Comparison of ENCODE assay signal across 9 mouse cellular contexts in the genomic region with DNA sequence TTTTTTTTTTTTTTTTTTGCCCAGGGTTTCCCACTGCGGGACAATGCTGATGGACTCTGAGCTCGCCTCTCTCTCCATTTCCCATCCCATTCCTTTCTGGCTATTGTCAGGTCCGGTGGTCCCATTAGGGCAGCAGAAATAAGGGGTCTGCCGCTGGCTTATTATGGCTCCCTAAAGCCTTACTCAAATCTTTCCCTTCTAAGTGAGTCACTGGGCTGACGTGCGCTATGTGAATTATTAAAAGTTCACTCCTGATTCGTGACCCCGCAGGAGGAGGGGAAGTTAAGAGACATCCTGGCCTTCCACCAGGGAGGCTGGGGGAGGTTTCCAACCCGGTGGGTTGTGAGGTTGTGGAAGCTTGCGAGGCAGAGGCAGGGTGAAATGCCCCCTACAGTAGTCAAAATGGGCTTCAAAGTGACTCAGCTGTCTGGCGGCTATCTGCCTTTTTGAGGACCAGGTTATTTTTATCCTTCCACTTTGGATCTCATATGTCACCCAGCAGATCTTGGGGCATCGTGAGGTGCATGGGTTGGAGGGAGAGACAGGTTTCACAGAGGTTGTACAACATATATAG. TPM values are rescaled to one million over a fixed set of nuclear protein-coding genes. Genes with fewer than 3 reads are reported as not detected.
DNase-seq lines count a peak whose midpoint lies in the region; ATAC-seq and TF ChIP-seq lines count a peak whose summit lies in the region.
"Had no signal": no experiment of that assay in that cellular context is flagged by ENCODE, and none has a peak within 500 bp of the region (broad histone marks: within the 10 kb centered on the region; RNA-seq: fewer than 3 reads in every experiment).

No protein-coding gene starts in this region.

- TF ChIP-seq CTCF in lung, adult 2 months (IDR thresholded peaks at IDR 0.05; ENCODE audit: insufficient read depth, low read length): no peak

- no peaks in the 10 kb centered on the region for H3K27me3 ChIP-seq in forebrain, embryonic 15.5 days
- no peaks in the 10 kb centered on the region for H3K27me3 ChIP-seq in hindbrain, embryonic 11.5 days (ENCODE audit: control insufficient read depth, insufficient read depth, low read length)
- no peaks in the 10 kb centered on the region for H3K27me3 ChIP-seq in midbrain, embryonic 15.5 days (replicated peaks)

- H3K9me3 ChIP-seq in forebrain, embryonic 15.5 days: no peaks in the 10 kb centered on the region
- no peaks in the 10 kb centered on the region for H3K9me3 ChIP-seq in hindbrain, embryonic 11.5 days (ENCODE audit: control insufficient read depth, low read length)
- no peaks in the 10 kb centered on the region for H3K9me3 ChIP-seq in midbrain, embryonic 15.5 days
- H3K9me3 ChIP-seq: megakaryocyte, embryonic 14.5 days had no signal

- no peak for TF ChIP-seq POLR2A in lung, adult 2 months (IDR thresholded peaks at IDR 0.05; ENCODE audit: borderline replicate concordance, extremely low read depth, low read depth, low read length)

- no peaks in the 10 kb centered on the region for H3K36me3 ChIP-seq in forebrain, embryonic 15.5 days
- no peaks in the 10 kb centered on the region for H3K36me3 ChIP-seq in hindbrain, embryonic 11.5 days (ENCODE audit: control insufficient read depth, insufficient read depth, low read length)
- no peaks in the 10 kb centered on the region for H3K36me3 ChIP-seq in midbrain, embryonic 15.5 days (replicated peaks)

- H3K27ac ChIP-seq in forebrain, embryonic 15.5 days (replicated peaks): no peak overlapping the region
- H3K27ac ChIP-seq in hindbrain, embryonic 11.5 days (ENCODE audit: low read depth, low read length): no peak overlapping the region
- peak overlapping the region; percentile 89; the same call in 1 of the 2 replicates for H3K27ac ChIP-seq in midbrain, embryonic 15.5 days

- DNase-seq in Muller cell, postnatal 12 days (ENCODE audit: inconsistent ontology term): peak; percentile 56
- peak; percentile 19 for DNase-seq in adrenal gland, postnatal 10 days
- peak; percentile 44 for DNase-seq in hindbrain, embryonic 11.5 days (ENCODE audit: low spot score)
- no peak for DNase-seq in frontal cortex, postnatal 10 days (ENCODE audit: low spot score in 2 of 2)
- DNase-seq in T-cell, adult 2 months (ENCODE audit: low spot score): no peak
- no peak for DNase-seq in lung, adult 2 months

- peak overlapping the region; percentile 82 for H3K9ac ChIP-seq in forebrain, embryonic 15.5 days (replicated peaks)
- H3K9ac ChIP-seq in hindbrain, embryonic 11.5 days (ENCODE audit: low read depth, low read length): peak overlapping the region; percentile 41; the same call in 1 of the 2 replicates
- H3K9ac ChIP-seq in midbrain, embryonic 15.5 days: peak overlapping the region; percentile 42

- no peak for ATAC-seq in forebrain, embryonic 15.5 days (replicated peaks)
- ATAC-seq in hindbrain, embryonic 11.5 days (ENCODE audit: low FRiP score): 0 out of 2 replicates have a peak, but pooled peaks have one; percentile 30
- peak; percentile 16 for ATAC-seq in midbrain, embryonic 15.5 days (replicated peaks)

- WGBS in forebrain, embryonic 15.5 days: 8% methylated on average over 12 of the region's 12 CpGs
- WGBS in hindbrain, embryonic 11.5 days: 6% methylated on average over 12 of the region's 12 CpGs
- 6% methylated on average over 12 of the region's 12 CpGs for WGBS in midbrain, embryonic 15.5 days
- WGBS in lung, adult 2 months: 5% methylated on average over 12 of the region's 12 CpGs

- peaks cover 7% of the 10 kb centered on the region for H3K4me1 ChIP-seq in forebrain, embryonic 15.5 days
- no peaks in the 10 kb centered on the region for H3K4me1 ChIP-seq in hindbrain, embryonic 11.5 days (replicated peaks; ENCODE audit: control insufficient read depth, insufficient read depth, low read length)
- H3K4me1 ChIP-seq in midbrain, embryonic 15.5 days: peaks cover 11% of the 10 kb centered on the region
- no peaks in the 10 kb centered on the region; the same call in 1 of the 2 replicates for H3K4me1 ChIP-seq in lung, adult 2 months (ENCODE audit: control insufficient read depth, insufficient read depth, low read length)

- H3K4me2 ChIP-seq in forebrain, embryonic 15.5 days (replicated peaks): peak overlapping the region; percentile 90
- peak overlapping the region; percentile 75 for H3K4me2 ChIP-seq in hindbrain, embryonic 11.5 days (replicated peaks; ENCODE audit: low read depth, low read length)
- peak overlapping the region; percentile 87 for H3K4me2 ChIP-seq in midbrain, embryonic 15.5 days

- H3K4me3 ChIP-seq in forebrain, embryonic 15.5 days: peak overlapping the region; percentile 91
- peak overlapping the region; percentile 54 for H3K4me3 ChIP-seq in hindbrain, embryonic 11.5 days (ENCODE audit: low read depth, low read length)
- H3K4me3 ChIP-seq in midbrain, embryonic 15.5 days: peak overlapping the region; percentile 77
- no peak overlapping the region for H3K4me3 ChIP-seq in lung, adult 2 months (replicated peaks; ENCODE audit: extremely low read depth, low read depth, low read length)

RNA-seq across cellular contexts. Expression of a gene that starts 1.1 kb away (rescaled TPM):
- 10 to 100 TPM in 1 of 2 experiments, 1 to 10 TPM in 1; 5.9 to 15.8 TPM for total RNA-seq in adrenal gland, postnatal 10 days (2021)
- 8.2 and 9.4 TPM in 2 replicates for polyA plus RNA-seq in forebrain, embryonic 15.5 days (2015; fragmentation: Nextera tagmentation; extraction: Ambion mirVana)
- polyA plus RNA-seq in hindbrain, embryonic 11.5 days (2014; fragmentation: Nextera tagmentation; extraction: Ambion mirVana): 5.5 and 6.9 TPM in 2 replicates
- polyA plus RNA-seq in midbrain, embryonic 15.5 days (2015; fragmentation: Nextera tagmentation; extraction: Ambion mirVana): 14.4 and 18.2 TPM in 2 replicates
- polyA plus RNA-seq in lung, adult 2 months (2012; rRNA removed): 3.3 and 5.5 TPM in 2 replicates

Comparison
In these comparisons a context has a peak if more than half of its experiments do, and no peak if none do; other contexts are left out.
1. DNase-seq: peak in Muller cell, postnatal 12 days (single experiment), adrenal gland, postnatal 10 days (single experiment) and hindbrain, embryonic 11.5 days (single experiment); none in frontal cortex, postnatal 10 days (0 of 2), T-cell, adult 2 months (single experiment) and lung, adult 2 months (single experiment).
2. Peak in every context shown above with its lines, with median percentiles within 50 percentile points of each other: H3K4me2 ChIP-seq and H3K9ac ChIP-seq.